Mouse (Mus musculus): ENCODE results near the gene 5730522E02Rik. TPM values are rescaled to one million over a fixed set of nuclear protein-coding genes. Genes with fewer than 3 reads are reported as not detected.

5730522E02Rik gene
- polyA plus RNA-seq, 1 experiment from 2014 or later: 1.9 TPM

DNA sequence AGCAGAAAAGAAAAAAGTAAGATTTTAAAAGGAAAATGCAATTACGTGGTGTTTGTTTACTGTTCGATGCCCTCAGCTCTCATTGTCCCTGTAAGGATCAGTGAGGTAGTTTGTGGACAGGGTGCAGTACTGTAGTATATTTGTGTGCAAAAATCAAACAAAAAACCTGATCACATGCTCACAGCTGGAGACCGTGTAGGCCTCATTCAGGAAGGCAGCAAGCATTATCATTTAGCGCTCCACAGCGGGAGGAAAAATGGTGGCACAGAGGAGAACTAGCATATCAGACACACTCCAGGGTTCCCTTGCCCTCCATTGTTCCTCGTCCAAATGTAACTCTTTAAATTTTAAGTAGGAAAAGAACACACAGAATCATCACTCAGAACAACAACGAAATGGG lies 123.9 kb downstream of the 5730522E02Rik start:
- WGBS: 82% methylated on average over 7 of the region's 7 CpGs
- DNase-seq (ENCODE audit: low spot score): no peak
- H3K4me2 ChIP-seq (ENCODE audit: low read length): no peak overlapping the region

DNA sequence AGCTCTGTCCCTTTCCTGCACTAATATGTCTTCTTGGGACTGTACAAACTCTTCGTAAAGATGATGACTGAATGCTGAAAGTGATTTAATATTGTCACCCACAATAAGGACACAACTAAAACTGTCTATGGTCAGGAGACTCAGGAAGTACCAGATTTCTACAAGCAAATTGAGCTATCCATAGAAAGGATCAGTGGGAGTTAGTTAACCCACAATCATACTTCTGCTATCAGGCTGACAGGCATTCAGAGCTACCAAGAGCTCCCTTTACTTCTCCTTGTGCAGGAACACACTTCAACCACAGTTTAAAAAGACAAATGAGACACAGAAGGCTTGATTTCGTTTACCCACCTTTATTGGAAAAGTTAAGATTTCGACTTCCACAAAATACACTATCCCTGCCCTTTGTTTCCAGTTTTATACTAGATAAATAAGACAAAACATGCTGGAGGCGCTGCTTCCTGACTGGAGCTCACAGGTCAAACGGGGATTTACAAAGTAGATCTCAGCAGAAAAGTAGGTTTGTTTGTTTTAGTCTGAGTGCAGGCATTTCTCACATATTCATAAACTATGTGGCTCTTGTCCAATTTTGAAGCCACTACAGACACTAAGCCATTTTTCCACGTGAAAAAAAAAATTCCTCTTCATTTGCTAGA lies 125.1 kb downstream of the 5730522E02Rik start:
- no peak for DNase-seq (ENCODE audit: low spot score)
- H3K9ac ChIP-seq (ENCODE audit: low read length): no peak overlapping the region
- H3K4me3 ChIP-seq (ENCODE audit: low read depth, low read length): no peak overlapping the region
- H3K4me2 ChIP-seq (ENCODE audit: low read length): no peak overlapping the region
- ATAC-seq (replicated peaks; ENCODE audit: low FRiP score, low TSS enrichment, low read depth): no peak
- H3K36me3 ChIP-seq (ENCODE audit: control insufficient read depth, insufficient read depth, low read length): no peaks in the 10 kb centered on the region
- 37% methylated on average over 6 of the region's 6 CpGs for WGBS
- no peak overlapping the region for H3K27ac ChIP-seq (ENCODE audit: low read depth)
- H3K9me3 ChIP-seq (ENCODE audit: control insufficient read depth, low read length): no peaks in the 10 kb centered on the region
- H3K4me1 ChIP-seq (replicated peaks; ENCODE audit: control insufficient read depth, insufficient read depth, low read length): peaks cover 6% of the 10 kb centered on the region; the same call in 1 of the 2 replicates
- no peaks in the 10 kb centered on the region for H3K27me3 ChIP-seq (replicated peaks; ENCODE audit: control insufficient read depth, insufficient read depth, low read length)

More for the DNA sequence above, 123.9 kb downstream of the 5730522E02Rik start:
- Histone ChIP-seq H3K36me3 (ENCODE audit: control insufficient read depth, insufficient read depth, low read length) (no peaks in the 10 kb centered on the region), H3K27ac (ENCODE audit: low read depth) (no peak overlapping the region), H3K9ac (ENCODE audit: low read length) (no peak overlapping the region), H3K9me3 (ENCODE audit: control insufficient read depth, low read length) (no peaks in the 10 kb centered on the region), H3K27me3 (replicated peaks; ENCODE audit: control insufficient read depth, insufficient read depth, low read length) (no peaks in the 10 kb centered on the region), H3K4me1 (replicated peaks; ENCODE audit: control insufficient read depth, insufficient read depth, low read length) (peaks cover 6% of the 10 kb centered on the region; the same call in 1 of the 2 replicates), H3K4me3 (ENCODE audit: low read depth, low read length) (no peak overlapping the region)
- no peak for ATAC-seq (replicated peaks; ENCODE audit: low FRiP score, low TSS enrichment, low read depth)

DNA sequence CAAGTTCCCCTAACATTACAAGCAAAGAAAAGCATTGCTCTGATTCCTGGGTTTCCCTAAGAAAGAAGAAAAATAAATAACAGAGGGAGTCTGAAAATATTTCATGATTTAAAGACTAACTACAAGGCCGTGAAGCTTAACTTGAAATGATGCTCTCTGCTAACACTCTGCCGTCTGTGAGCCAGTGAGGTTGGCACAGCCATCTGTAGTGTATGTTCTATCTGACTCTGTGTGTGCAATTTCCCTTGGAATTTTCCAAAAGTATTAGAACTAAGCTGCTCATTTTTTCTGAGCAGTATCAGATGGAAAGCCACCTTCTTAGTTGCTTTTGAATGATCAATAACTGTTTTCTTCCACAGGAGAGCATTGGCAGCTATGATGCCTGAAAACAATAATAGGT lies 134.2 kb downstream of the 5730522E02Rik start:
- ATAC-seq (replicated peaks; ENCODE audit: low FRiP score, low TSS enrichment, low read depth): no peak
- Histone ChIP-seq H3K9me3 (ENCODE audit: control insufficient read depth, low read length) (no peaks in the 10 kb centered on the region), H3K4me1 (replicated peaks; ENCODE audit: control insufficient read depth, insufficient read depth, low read length) (no peaks in the 10 kb centered on the region), H3K27ac (ENCODE audit: low read depth) (no peak overlapping the region), H3K9ac (ENCODE audit: low read length) (no peak overlapping the region), H3K4me2 (ENCODE audit: low read length) (no peak overlapping the region), H3K27me3 (replicated peaks; ENCODE audit: control insufficient read depth, insufficient read depth, low read length) (no peaks in the 10 kb centered on the region), H3K4me3 (ENCODE audit: low read depth, low read length) (no peak overlapping the region), H3K36me3 (ENCODE audit: control insufficient read depth, insufficient read depth, low read length) (no peaks in the 10 kb centered on the region)
- no peak for DNase-seq (ENCODE audit: low spot score)
- WGBS: 71% methylated on average over 2 of the region's 2 CpGs

DNA sequence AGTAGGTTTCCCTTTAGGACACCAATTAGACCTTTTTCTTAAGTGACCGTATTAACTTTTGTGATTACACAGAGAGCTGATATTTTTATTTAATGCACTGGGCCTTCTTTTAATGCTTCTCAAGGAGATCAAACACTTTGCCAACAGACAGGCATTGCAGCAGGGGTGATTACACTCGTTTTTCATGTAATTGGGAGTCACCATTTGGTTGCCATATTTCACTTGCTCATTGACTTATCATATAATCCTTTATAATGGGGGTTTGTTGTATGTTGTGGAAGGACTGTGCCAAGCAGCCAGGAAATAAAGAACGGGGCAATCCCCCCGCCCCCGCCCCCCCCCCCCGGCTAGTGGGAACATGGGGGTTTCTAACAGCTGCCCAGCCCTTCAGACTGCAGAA lies 135.0 kb downstream of the 5730522E02Rik start:
- no peak overlapping the region for H3K27ac ChIP-seq (ENCODE audit: low read depth)
- H3K27me3 ChIP-seq (replicated peaks; ENCODE audit: control insufficient read depth, insufficient read depth, low read length): no peaks in the 10 kb centered on the region
- ATAC-seq (replicated peaks; ENCODE audit: low FRiP score, low TSS enrichment, low read depth) (no peak), DNase-seq (ENCODE audit: low spot score) (no peak)
- WGBS: 74% methylated on average over 6 of the region's 6 CpGs
- H3K9ac ChIP-seq (ENCODE audit: low read length): no peak overlapping the region
- H3K4me3 ChIP-seq (ENCODE audit: low read depth, low read length): no peak overlapping the region
- no peaks in the 10 kb centered on the region for H3K36me3 ChIP-seq (ENCODE audit: control insufficient read depth, insufficient read depth, low read length)
- no peaks in the 10 kb centered on the region for H3K4me1 ChIP-seq (replicated peaks; ENCODE audit: control insufficient read depth, insufficient read depth, low read length)
- H3K9me3 ChIP-seq (ENCODE audit: control insufficient read depth, low read length): no peaks in the 10 kb centered on the region
- H3K4me2 ChIP-seq (ENCODE audit: low read length): no peak overlapping the region

DNA sequence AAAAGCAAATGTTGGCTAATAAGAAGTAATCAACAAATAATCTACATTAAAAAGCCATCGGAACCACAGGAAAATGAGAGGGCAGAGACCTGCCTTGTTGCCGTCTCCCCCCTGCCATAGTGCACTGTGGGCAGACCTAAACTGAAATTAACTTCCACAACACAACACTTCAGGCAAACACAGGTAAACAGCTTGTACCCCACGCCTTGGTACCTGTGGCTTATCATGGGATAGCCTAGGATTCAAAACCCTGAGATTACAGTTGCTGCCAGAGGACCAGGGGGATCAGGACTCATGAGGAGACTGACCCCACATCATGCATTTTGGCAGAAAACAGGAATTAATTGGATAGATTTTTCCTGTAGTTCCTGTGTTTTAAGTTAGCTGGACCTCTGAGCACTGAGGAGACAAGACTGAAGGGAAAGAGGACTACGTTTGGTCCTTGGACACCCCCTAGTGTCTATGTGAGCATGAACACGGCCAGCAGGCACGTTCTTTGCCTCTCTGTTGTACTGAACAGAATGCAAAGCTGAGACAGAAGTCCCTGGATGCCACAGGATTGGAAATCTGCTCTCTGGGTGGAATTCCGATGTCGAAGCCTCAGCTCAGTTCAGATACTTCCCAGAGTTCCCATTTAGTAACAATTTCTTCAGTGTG lies 136.8 kb downstream of the 5730522E02Rik start:
- Histone ChIP-seq H3K4me3 (ENCODE audit: low read depth, low read length) (no peak overlapping the region), H3K9ac (ENCODE audit: low read length) (no peak overlapping the region), H3K27ac (ENCODE audit: low read depth) (no peak overlapping the region), H3K36me3 (ENCODE audit: control insufficient read depth, insufficient read depth, low read length) (no peaks in the 10 kb centered on the region), H3K27me3 (replicated peaks; ENCODE audit: control insufficient read depth, insufficient read depth, low read length) (no peaks in the 10 kb centered on the region), H3K9me3 (ENCODE audit: control insufficient read depth, low read length) (no peaks in the 10 kb centered on the region), H3K4me2 (ENCODE audit: low read length) (no peak overlapping the region), H3K4me1 (replicated peaks; ENCODE audit: control insufficient read depth, insufficient read depth, low read length) (no peaks in the 10 kb centered on the region)
- ATAC-seq (replicated peaks; ENCODE audit: low FRiP score, low TSS enrichment, low read depth) (0 out of 2 replicates have a peak, but pooled peaks have one; percentile 32), DNase-seq (ENCODE audit: low spot score) (peak; percentile 53)
- 47% methylated on average over 8 of the region's 8 CpGs for WGBS

DNA sequence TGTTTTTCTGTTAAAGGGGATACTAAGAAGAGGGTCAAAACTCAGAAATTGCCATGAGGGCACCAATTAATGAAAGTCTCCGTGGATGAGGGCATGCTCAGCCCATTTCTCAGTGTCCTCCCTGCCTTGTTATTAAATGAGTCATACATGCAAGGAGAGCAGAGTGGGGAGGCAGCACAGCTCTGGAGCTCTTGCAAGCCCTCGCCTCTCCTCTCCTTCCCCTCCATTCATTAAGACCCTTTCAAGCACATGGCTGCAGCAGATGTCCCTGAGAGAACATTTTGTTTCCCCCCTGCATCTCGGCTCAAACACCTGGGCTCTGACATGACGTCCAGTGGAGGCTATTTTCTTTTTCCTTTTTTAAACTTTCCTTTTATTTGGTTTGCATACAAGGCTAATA lies 138.5 kb downstream of the 5730522E02Rik start:
- 66% methylated on average over 4 of the region's 4 CpGs for WGBS
- H3K9me3 ChIP-seq (ENCODE audit: control insufficient read depth, low read length): no peaks in the 10 kb centered on the region
- no peaks in the 10 kb centered on the region for H3K27me3 ChIP-seq (replicated peaks; ENCODE audit: control insufficient read depth, insufficient read depth, low read length)
- H3K4me2 ChIP-seq (ENCODE audit: low read length): no peak overlapping the region
- ATAC-seq (replicated peaks; ENCODE audit: low FRiP score, low TSS enrichment, low read depth) (no peak), DNase-seq (ENCODE audit: low spot score) (no peak)
- H3K27ac ChIP-seq (ENCODE audit: low read depth): no peak overlapping the region
- no peaks in the 10 kb centered on the region for H3K36me3 ChIP-seq (ENCODE audit: control insufficient read depth, insufficient read depth, low read length)
- no peak overlapping the region for H3K9ac ChIP-seq (ENCODE audit: low read length)
- no peak overlapping the region for H3K4me3 ChIP-seq (ENCODE audit: low read depth, low read length)
- no peaks in the 10 kb centered on the region for H3K4me1 ChIP-seq (replicated peaks; ENCODE audit: control insufficient read depth, insufficient read depth, low read length)

DNA sequence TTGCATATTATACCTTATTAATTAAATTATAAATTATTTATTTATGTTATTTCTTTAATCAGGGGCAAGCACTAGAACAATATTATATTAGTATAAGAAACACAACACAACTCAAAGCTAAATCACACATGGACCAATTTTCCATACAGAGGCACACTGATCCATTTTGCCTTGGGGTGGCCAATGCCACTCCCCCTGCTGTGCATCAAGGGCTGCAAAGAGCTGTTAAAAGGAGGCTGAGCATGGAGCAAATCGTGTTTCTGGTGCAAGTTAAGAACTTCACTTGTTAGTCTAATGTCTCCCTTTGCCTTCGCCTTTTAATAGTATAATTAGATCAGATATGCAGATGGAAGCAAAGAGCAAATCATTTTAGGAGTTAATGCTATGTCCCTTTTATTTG lies 147.3 kb downstream of the 5730522E02Rik start:
- DNase-seq (ENCODE audit: low spot score): no peak
- H3K27me3 ChIP-seq (replicated peaks; ENCODE audit: control insufficient read depth, insufficient read depth, low read length): no peaks in the 10 kb centered on the region
- no peaks in the 10 kb centered on the region for H3K36me3 ChIP-seq (ENCODE audit: control insufficient read depth, insufficient read depth, low read length)
- H3K4me1 ChIP-seq (replicated peaks; ENCODE audit: control insufficient read depth, insufficient read depth, low read length): no peaks in the 10 kb centered on the region
- H3K4me3 ChIP-seq (ENCODE audit: low read depth, low read length): no peak overlapping the region
- H3K9me3 ChIP-seq (ENCODE audit: control insufficient read depth, low read length): no peaks in the 10 kb centered on the region
- H3K27ac ChIP-seq (ENCODE audit: low read depth): no peak overlapping the region
- H3K4me2 ChIP-seq (ENCODE audit: low read length): no peak overlapping the region
- 58% methylated on average over 2 of the region's 2 CpGs for WGBS
- H3K9ac ChIP-seq (ENCODE audit: low read length): no peak overlapping the region
- no peak for ATAC-seq (replicated peaks; ENCODE audit: low FRiP score, low TSS enrichment, low read depth)

DNA sequence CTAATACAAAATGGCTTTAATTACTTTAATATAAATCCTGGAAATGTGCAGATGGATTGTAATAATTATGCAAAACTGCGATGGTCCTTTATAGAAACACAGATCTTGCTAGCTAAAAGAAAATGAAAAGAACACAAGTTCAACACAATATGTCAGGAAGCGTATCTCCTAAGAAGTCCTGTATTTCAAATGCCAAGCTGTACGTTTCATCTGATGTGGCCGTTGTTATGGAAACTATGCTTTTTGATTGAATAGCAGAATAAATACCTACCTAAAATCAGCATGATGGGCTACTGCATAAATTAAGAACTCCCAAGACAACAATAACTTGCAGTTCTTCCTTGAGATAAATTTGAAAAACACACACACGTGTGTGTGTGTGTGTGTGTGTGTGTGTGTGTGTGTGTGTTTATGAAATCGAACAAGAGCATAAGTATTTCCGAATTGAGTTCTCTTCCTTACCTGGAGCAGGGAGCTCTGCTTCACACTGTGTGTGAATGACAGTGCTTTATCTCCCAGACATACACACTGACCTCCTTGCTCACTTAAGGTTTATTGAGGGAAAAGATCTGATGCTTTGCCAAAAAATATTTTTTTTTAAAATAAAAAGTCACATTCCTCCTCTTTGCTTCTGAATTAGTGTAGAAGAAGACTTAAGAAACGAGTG lies 149.0 kb downstream of the 5730522E02Rik start:
- no peaks in the 10 kb centered on the region for H3K27me3 ChIP-seq (replicated peaks; ENCODE audit: control insufficient read depth, insufficient read depth, low read length)
- no peak for ATAC-seq (replicated peaks; ENCODE audit: low FRiP score, low TSS enrichment, low read depth)
- H3K36me3 ChIP-seq (ENCODE audit: control insufficient read depth, insufficient read depth, low read length): no peaks in the 10 kb centered on the region
- WGBS: 72% methylated on average over 8 of the region's 8 CpGs
- no peak for DNase-seq (ENCODE audit: low spot score)
- no peak overlapping the region for H3K4me2 ChIP-seq (ENCODE audit: low read length)
- no peaks in the 10 kb centered on the region for H3K9me3 ChIP-seq (ENCODE audit: control insufficient read depth, low read length)
- H3K9ac ChIP-seq (ENCODE audit: low read length): no peak overlapping the region
- H3K4me1 ChIP-seq (replicated peaks; ENCODE audit: control insufficient read depth, insufficient read depth, low read length): no peaks in the 10 kb centered on the region
- no peak overlapping the region for H3K27ac ChIP-seq (ENCODE audit: low read depth)
- no peak overlapping the region for H3K4me3 ChIP-seq (ENCODE audit: low read depth, low read length)

Measured in intestine, embryonic 14.5 days (tissue).